Mouse (Mus musculus): Measurements from ENCODE around the gene Mical2.

GRCm38 (mm10) chr7:112336769-112337168 is 111.1 kb downstream of the Mical2 start:
- no peak for TF ChIP-seq CTCF (IDR thresholded peaks at IDR 0.05; ENCODE audit: extremely low read depth, insufficient read length, insufficient replicate concordance, low read depth, low read length)
- no peak for TF ChIP-seq POLR2A (IDR thresholded peaks at IDR 0.05; ENCODE audit: low read depth, low read length)
